ENCODE assay signal across 12 mouse cellular contexts in genomic region chr13:52108349-52108921, GRCm38 (mm10).
DNase-seq lines count a peak whose midpoint lies in the region; ATAC-seq lines count a peak whose summit lies in the region.
"Had no signal": no experiment of that assay in that cellular context is flagged by ENCODE, and none has a peak within 500 bp of the region (broad histone marks: within the 10 kb centered on the region; RNA-seq: fewer than 3 reads in every experiment).

No protein-coding gene starts in this region.

- peaks cover 22% of the 10 kb centered on the region for H3K4me1 ChIP-seq in embryonic facial prominence, embryonic 15.5 days
- peaks cover 21% of the 10 kb centered on the region for H3K4me1 ChIP-seq in hindbrain, embryonic 12.5 days
- H3K4me1 ChIP-seq in midbrain, embryonic 14.5 days (ENCODE audit: control insufficient read depth, insufficient read depth, low read length) = peaks cover 16% of the 10 kb centered on the region
- peaks cover 13% of the 10 kb centered on the region for H3K4me1 ChIP-seq in kidney, embryonic 15.5 days

- H3K4me3 ChIP-seq in embryonic facial prominence, embryonic 15.5 days (replicated peaks) = no peak overlapping the region
- no peak overlapping the region for H3K4me3 ChIP-seq in hindbrain, embryonic 12.5 days
- H3K4me3 ChIP-seq in midbrain, embryonic 14.5 days (replicated peaks; ENCODE audit: low read depth, low read length) = no peak overlapping the region
- no peak overlapping the region for H3K4me3 ChIP-seq in kidney, embryonic 15.5 days (replicated peaks)

- H3K27ac ChIP-seq in embryonic facial prominence, embryonic 15.5 days (replicated peaks) = 0 out of 2 replicates have a peak overlapping the region, but pooled peaks have one; percentile 25
- peak overlapping the region; percentile 61 for H3K27ac ChIP-seq in hindbrain, embryonic 12.5 days
- H3K27ac ChIP-seq in midbrain, embryonic 14.5 days (replicated peaks; ENCODE audit: low read depth, low read length) = peak overlapping the region; percentile 67
- H3K27ac ChIP-seq in kidney, embryonic 15.5 days = no peak overlapping the region

- H3K36me3 ChIP-seq in embryonic facial prominence, embryonic 15.5 days = no peaks in the 10 kb centered on the region
- H3K36me3 ChIP-seq in hindbrain, embryonic 12.5 days = no peaks in the 10 kb centered on the region
- H3K36me3 ChIP-seq in midbrain, embryonic 14.5 days (ENCODE audit: control insufficient read depth, insufficient read depth, low read length) = no peaks in the 10 kb centered on the region
- no peaks in the 10 kb centered on the region for H3K36me3 ChIP-seq in kidney, embryonic 15.5 days

- no peaks in the 10 kb centered on the region for H3K9me3 ChIP-seq in embryonic facial prominence, embryonic 15.5 days (replicated peaks)
- no peaks in the 10 kb centered on the region for H3K9me3 ChIP-seq in hindbrain, embryonic 12.5 days (replicated peaks)
- no peaks in the 10 kb centered on the region for H3K9me3 ChIP-seq in midbrain, embryonic 14.5 days (ENCODE audit: control insufficient read depth, low read length)
- no peaks in the 10 kb centered on the region for H3K9me3 ChIP-seq in kidney, embryonic 15.5 days (replicated peaks)

- H3K9ac ChIP-seq in embryonic facial prominence, embryonic 15.5 days = no peak overlapping the region
- no peak overlapping the region for H3K9ac ChIP-seq in hindbrain, embryonic 12.5 days
- no peak overlapping the region for H3K9ac ChIP-seq in midbrain, embryonic 14.5 days (replicated peaks; ENCODE audit: low read length)
- H3K9ac ChIP-seq in kidney, embryonic 15.5 days = no peak overlapping the region

- 40% methylated on average over 8 of the region's 8 CpGs for WGBS in embryonic facial prominence, embryonic 15.5 days
- WGBS in hindbrain, embryonic 12.5 days = 12% methylated on average over 8 of the region's 8 CpGs
- WGBS in midbrain, embryonic 14.5 days = 6% methylated on average over 7 of the region's 8 CpGs
- WGBS in kidney, embryonic 15.5 days = 57% methylated on average over 8 of the region's 8 CpGs

- ATAC-seq in embryonic facial prominence, embryonic 15.5 days (ENCODE audit: insufficient number of reproducible peaks, low FRiP score, low TSS enrichment, low read depth) = no peak
- peak; percentile 91 for ATAC-seq in hindbrain, embryonic 12.5 days (ENCODE audit: low FRiP score)
- ATAC-seq in midbrain, embryonic 14.5 days (ENCODE audit: low FRiP score, low TSS enrichment) = peak; percentile 57; the same call in 1 of the 2 replicates
- ATAC-seq in kidney, embryonic 15.5 days (replicated peaks; ENCODE audit: low FRiP score) = no peak
- ATAC-seq in megakaryocyte progenitor cell, adult 5-6 weeks (replicated peaks; ENCODE audit: poor library complexity) = no peak
- ATAC-seq: Patski had no signal

- DNase-seq in embryo, embryonic 10 days (ENCODE audit: low spot score) = peak; percentile 78
- peak; percentile 71 for DNase-seq in midbrain, embryonic 14.5 days
- DNase-seq in adrenal gland, adult 2 months = no peak
- no peak for DNase-seq in frontal cortex, postnatal 36 days (ENCODE audit: low spot score in 2 of 2)
- DNase-seq: gastrocnemius, postnatal 14 days; kidney, postnatal 25 days had no signal

- no peak overlapping the region for H3K4me2 ChIP-seq in embryonic facial prominence, embryonic 15.5 days (replicated peaks)
- peak overlapping the region; percentile 25 for H3K4me2 ChIP-seq in hindbrain, embryonic 12.5 days (replicated peaks)
- peak overlapping the region; percentile 11; the same call in 1 of the 2 replicates for H3K4me2 ChIP-seq in midbrain, embryonic 14.5 days (ENCODE audit: low read length)
- no peak overlapping the region for H3K4me2 ChIP-seq in kidney, embryonic 15.5 days
- H3K4me2 ChIP-seq: liver, embryonic 11.5 days had no signal

- H3K27me3 ChIP-seq in embryonic facial prominence, embryonic 15.5 days = no peaks in the 10 kb centered on the region
- H3K27me3 ChIP-seq in hindbrain, embryonic 12.5 days = peaks cover 20% of the 10 kb centered on the region; the same call in 1 of the 2 replicates
- no peaks in the 10 kb centered on the region for H3K27me3 ChIP-seq in midbrain, embryonic 14.5 days (ENCODE audit: control insufficient read depth, insufficient read depth, low read length)
- H3K27me3 ChIP-seq in kidney, embryonic 15.5 days = 0 out of 2 replicates have a peak, but pooled peaks cover 7% of the 10 kb centered on the region
- H3K27me3 ChIP-seq: Patski had no signal

Comparison
In these comparisons a context has a peak if more than half of its experiments do, and no peak if none do; other contexts are left out.
1. DNase-seq: peak in embryo, embryonic 10 days (single experiment) and midbrain, embryonic 14.5 days (single experiment); none in adrenal gland, adult 2 months (single experiment) and frontal cortex, postnatal 36 days (0 of 2).
2. ATAC-seq: peak in hindbrain, embryonic 12.5 days (single experiment) and midbrain, embryonic 14.5 days (single experiment); none in embryonic facial prominence, embryonic 15.5 days (single experiment), kidney, embryonic 15.5 days (single experiment) and megakaryocyte progenitor cell, adult 5-6 weeks (single experiment).
3. H3K4me2 ChIP-seq: peak in hindbrain, embryonic 12.5 days (single experiment) and midbrain, embryonic 14.5 days (single experiment); none in embryonic facial prominence, embryonic 15.5 days (single experiment) and kidney, embryonic 15.5 days (single experiment).